Mouse (Mus musculus) layer of hippocampus, adult 9-11 months (tissue): ENCODE measurements around the gene Tmem259.
"Not testable (repeated sequence)": the region's sequence is repeated elsewhere in the genome, so short reads cannot be mapped to it uniquely, and the experiment has no call there.

Source experiments
- DNase-seq: peaks from one replicate; pipeline ENCODE4 v3.0.0; 2022

Gene Tmem259

GRCm38 (mm10) chr10:79959847-79960601 lies 24.1 kb downstream of the Tmem259 start, which contains the start of gene Wdr18:
Wdr18 (plus strand) TSS chr10:79960152.
- peak; percentile 99 for DNase-seq

GRCm38 (mm10) chr10:79959412-79959811 lies 24.7 kb downstream of the Tmem259 start:
- DNase-seq, result not testable (repeated sequence)

DNA sequence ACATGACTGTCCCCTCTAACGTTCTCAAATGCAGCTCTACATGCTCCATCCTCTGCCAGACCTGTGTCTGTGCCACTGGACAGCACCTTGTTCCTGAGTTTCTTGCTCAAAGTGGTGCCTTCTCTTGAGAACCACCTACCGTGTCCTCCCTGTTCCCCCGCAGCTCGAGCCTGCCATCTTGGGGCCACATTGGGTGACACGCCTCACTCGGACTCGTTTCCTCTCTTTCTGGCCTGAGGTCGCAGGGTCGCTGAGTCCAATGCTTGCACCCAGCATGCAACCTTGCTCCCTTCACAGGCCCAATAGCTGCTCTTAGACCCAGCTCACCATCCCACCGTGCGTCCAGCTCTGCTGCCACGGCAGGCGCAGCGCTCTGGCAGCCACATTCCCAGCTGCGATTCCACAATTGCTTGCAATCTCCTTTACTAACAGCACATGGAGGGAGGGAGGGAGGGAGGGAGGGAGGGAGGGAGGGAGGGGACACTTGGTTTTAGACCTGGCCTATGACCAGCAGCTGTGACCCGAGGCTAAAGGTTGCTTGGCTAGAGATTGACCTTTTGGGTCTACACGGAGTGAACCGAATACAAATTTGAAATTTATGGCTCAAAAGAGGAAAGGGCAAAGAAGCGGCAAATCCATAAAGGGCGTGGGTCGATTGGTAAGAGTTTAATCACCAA lies 25.9 kb downstream of the Tmem259 start:
- peak; percentile 59 for DNase-seq

GRCm38 (mm10) chr10:79956643-79957154 lies 27.4 kb downstream of the Tmem259 start:
- no peak for DNase-seq

GRCm38 (mm10) chr10:79955691-79956090 lies 28.4 kb downstream of the Tmem259 start:
- DNase-seq, result no peak

DNA sequence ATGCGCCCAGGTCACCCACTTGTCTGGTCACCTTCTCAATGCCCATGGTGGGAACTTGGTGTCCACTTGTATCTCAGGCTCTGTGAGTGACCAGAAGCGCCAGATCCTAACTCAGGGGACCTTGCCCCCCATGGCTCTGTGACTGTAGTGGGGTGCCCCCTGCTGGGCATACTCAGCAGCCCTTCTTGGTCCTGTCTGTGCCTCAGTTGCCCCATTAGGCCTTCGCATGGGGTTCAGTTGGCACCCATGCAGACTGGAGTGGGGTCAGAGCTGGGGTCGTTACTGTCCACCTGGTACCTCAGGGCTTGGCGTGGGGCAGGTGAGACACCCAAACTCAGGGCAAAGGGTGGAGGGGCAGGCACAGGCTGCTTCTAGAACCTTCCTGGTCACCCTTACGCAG lies 30.2 kb downstream of the Tmem259 start:
- DNase-seq, result no peak

DNA sequence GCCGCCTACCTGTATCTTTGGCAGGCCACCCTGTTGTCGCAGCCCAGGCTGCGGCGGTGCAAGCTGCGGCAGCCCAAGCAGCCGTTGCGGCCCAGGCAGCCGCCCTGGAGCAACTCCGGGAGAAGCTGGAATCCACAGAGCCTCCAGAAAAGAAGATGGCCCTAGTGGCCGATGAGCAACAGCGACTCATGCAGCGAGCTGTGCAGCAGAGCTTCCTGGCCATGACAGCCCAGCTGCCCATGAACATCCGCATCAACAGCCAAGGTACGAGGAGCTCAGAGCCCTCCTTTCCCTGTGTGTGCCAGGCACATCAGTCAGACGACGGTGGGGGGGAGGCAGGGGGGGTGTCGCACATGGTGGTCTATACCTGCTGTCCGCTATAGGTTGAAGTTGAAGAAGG lies 33.5 kb downstream of the Tmem259 start:
- no peak for DNase-seq

- DNase-seq, result no peak
Observed at GRCm38 (mm10) chr10:79949873-79950272, 34.3 kb downstream of the Tmem259 start.

DNA sequence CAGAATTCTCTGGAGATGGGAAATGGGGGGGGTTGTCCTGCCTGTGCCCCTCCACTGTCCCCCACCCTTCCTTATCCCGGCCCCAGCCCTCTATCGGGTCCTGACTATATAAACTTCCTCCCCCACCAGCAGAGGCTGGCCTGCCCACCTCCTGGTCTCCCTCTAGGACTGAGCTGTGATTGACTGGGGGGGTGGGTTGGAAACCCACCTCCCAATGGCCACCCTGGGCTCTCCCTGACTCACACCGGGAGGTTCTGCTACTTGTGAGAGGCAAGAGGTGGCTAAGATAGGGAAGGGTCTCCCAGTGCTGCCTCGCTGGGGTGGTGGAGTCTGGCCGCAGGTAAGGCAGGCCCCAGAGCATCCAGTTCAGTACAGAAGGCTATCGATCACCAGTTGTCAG lies 36.6 kb downstream of the Tmem259 start:
- no peak for DNase-seq

DNA sequence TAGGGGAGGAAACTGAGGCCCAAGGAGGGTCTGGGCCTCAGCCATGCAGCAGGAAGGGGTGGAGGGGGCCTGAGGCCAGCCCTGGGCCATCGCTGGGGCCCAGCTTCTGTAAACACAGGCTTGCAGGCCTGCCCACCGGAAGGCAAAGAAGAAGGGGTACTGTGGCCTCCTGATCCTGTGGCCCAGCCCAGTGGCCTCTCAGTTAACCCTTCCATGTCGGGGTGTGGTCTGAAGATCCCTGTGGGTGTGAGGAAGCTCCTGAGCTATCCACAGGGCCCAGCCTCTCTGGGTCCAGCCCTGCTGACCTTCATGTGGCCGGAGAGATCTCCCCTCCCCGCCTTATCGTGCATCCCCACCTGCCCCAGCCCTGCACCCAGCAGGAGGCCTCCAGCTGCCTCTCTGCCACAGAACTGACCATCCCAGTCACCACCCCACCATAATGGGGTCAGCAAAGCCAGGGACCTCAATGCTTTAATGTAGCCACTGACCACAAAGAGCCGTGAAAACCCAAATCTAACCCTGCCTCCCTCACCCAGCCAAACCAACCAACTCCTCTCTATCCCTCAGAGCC lies 37.3 kb downstream of the Tmem259 start:
- no peak for DNase-seq

- no peak for DNase-seq
Observed at GRCm38 (mm10) chr10:79945507-79946234, 38.5 kb downstream of the Tmem259 start.

- DNase-seq, result no peak
Observed at GRCm38 (mm10) chr10:79943471-79943901, 40.6 kb downstream of the Tmem259 start.

DNA sequence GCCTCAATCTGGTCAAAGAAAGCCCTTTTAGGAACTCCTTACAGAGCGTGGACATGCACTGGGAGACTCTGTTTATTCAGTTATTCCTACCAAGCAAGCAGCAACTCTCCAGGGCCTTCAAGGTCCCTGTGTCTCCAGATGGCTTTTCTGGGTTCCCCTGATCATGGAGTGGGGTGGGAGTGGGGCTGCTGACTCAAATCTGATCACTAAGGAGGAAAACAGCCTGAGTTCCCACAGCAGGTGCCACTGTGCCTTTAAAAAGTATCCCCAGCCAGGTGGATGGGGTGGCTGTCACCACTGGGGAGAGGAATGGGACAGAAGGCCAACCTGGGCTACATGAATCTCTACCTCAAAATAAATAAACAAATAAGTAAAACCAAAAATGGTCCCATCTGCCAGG lies 41.1 kb downstream of the Tmem259 start:
- DNase-seq, result no peak

DNA sequence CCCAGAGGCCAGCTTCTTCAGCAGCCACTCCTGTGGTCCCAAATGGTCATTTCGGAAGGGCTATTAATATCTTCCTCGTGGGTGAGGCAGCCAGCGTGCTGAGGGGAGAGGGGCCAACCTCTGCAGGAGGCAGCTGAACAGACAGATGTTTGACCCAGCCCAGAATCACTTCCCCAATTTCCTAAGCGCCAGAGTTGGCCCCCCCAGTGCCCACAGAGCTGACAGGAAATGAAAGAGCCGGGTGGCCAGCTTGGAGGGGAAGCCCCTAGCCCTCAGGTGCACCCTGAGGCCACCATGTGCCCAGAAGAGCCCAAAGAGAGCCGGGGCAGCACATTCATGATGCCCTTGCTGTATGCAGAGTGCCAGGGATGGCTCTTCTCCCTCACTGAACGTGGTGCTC lies 43.4 kb downstream of the Tmem259 start:
- peak; percentile 83 for DNase-seq

DNA sequence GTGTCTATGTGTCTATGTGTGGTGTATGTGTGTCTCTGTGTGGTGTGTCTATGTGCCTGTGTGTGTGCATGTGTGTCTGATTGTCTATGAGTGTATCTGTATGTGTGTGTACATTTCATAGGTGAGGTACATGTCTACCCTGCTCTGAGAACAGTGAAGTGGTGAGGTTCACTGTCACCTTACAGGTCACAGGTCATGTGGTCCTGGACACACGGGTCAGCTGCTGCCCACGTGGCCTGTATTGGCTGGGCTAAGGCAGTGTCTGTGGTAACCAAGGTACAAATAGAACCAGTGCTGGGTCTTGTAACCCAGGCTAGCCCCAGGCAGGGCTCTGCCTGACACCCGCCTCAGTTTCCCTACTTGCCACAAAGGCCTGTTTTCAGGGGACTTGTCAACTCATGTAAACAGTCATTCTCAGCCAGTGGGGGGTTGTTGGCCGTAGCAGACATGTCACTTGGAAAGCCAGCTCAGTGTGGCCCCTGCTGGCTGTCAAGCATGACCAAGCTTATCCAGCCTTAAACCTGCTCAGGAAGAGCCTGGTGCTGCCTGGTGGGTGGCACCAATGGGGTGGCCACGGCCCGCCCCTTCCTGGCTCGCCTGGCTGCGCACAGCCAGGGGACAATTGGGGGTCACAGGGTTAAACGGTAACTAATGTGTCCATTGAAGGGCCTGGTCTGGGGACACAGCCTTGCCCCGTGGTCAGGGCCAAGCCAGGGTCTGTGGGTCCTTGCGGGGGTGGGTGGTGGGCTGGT lies 46.2 kb downstream of the Tmem259 start:
- no peak for DNase-seq

DNA sequence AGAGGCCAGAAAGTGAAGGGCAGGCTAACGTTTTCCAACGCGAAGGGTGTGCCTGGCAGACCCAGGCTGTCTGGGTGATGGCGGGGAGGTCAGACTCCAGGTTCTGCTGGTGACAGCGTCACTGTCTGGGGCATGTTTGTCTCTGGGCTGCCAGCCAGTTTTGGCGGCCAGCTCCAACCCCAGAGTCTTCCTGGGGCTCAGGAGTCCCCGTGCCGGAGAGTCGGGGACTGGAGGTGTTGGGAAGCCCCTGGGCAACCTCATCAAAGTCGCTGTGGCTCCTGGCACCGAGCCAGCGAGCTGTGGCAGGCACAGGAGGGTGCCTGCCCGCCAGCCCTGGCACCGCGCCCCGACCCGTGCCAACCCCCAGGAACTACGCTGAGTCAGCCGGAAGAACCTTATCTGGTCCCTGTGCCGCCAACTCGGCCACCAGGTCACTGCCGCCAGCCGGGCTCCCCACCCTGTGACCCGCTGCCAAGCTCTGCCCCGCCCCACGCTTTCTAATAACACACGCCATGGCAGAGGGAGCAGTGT lies 47.2 kb downstream of the Tmem259 start:
- DNase-seq, result peak; percentile 64

DNA sequence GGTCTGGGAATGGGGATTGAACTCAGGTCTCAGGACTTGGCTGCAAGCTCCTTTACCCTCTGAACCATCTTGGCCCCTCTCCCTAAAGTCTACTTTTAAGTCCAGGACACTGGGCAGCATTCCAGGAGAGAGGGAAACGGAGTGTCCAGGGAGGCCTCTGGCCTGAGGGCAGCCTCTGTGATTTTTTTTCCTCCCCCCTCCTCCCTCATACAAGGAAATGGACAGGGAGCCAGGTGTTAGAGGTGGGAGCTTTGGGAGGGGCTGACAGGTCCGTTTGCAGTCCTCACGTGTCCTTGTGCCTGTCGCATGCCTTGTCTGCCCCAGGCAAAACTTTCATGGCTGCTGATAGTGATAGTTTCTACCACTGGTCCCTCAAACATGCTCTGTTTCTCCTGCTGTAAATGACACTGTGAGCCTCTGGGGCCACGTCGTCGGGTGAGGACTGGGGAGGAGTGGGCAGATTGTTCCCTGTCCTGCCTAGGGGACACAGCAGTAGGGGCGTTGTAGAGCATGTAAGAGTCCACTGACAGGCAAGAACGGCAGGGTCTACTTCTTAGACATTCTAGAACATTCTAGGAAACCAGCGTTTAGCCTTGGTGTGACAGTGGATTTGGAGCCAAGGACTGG lies 47.7 kb downstream of the Tmem259 start:
- no peak for DNase-seq

GRCm38 (mm10) chr10:79934794-79935569 lies 49.1 kb downstream of the Tmem259 start:
- no peak for DNase-seq

DNA sequence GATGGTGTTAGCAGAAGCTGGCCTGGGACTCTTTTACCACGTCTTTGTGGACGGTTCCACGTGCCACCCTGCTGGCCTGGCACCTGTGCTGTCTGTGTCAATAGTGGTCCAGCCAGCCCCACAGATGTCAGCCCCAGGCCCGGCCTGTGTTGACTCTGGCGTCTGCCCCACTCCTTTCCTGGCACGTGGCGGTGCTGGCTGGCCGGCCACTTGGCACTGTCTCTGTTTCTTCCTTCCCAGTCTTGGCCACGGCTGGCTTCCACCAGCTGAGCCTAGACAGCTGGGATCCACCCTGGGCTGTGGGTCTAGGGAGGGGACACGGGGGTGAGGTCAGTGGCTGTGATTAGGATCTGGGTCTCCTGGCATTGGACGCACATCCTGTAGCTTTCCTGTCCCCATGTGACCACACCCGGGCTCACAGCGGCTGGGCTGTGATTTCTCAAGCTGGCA lies 49.8 kb downstream of the Tmem259 start:
- DNase-seq, result peak; percentile 86

GRCm38 (mm10) chr10:79933861-79934260 lies 50.3 kb downstream of the Tmem259 start:
- DNase-seq, result no peak
